Mouse (Mus musculus): Measurements from ENCODE around the gene Gm45799. TPM values are rescaled to one million over a fixed set of nuclear protein-coding genes. Genes with fewer than 3 reads are reported as not detected.

Gene Gm45799
- total and polyA plus RNA-seq, 3 experiments: 67.2 to 109 TPM; not detected in 1

- no peak for TF ChIP-seq POLR2AphosphoS5 (IDR thresholded peaks at IDR 0.05; ENCODE audit: borderline replicate concordance, low read depth, low read length)
- no peak for TF ChIP-seq MYB (IDR thresholded peaks at IDR 0.05; ENCODE audit: low read depth, low read length)
- peak; percentile 33; the same call in 1 of the 2 replicates for TF ChIP-seq CHD2 (IDR thresholded peaks at IDR 0.05; ENCODE audit: low read length)
- TF ChIP-seq BHLHE40 (IDR thresholded peaks at IDR 0.05; ENCODE audit: borderline replicate concordance, low read depth, low read length): no peak
These were observed at the start of gene Gm45799, which contains the start of gene Arfip2 (continued) for GRCm38 (mm10) chr7:105640233-105640893.

DNA sequence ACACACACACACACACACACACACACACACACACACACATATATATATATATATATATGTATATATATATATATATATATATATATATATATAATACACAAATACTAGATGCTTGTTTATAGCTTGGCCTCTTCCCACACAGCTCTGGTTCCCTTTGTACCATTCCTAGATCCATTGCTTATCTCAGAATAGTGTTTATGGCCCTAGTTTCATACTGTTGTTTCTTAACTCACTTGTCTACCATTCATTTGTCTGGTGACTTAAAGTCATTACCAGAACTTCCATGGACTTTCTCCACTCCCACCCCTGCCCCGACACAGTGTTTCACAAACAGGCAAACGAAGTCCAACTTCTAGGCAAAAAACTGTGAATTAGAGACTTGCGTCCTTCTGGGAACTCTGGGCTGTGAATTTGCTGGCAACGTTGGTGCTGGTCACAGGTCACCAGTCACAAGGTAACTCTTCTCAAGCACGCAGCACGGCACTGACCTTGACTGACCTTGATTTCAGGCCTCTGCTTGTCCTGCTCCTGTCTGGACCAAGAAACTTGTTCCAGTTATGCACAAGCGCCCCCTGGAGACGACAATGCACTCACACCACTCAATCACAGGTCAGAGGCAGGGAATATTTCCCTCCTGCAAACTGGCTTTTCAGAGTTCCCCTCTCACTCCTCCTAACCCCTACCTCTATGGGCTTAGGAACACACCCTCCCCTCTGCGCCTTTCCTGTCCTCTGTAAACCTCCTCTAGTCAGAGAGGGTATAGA lies 37.3 kb upstream of the Gm45799 start:
- Histone ChIP-seq H3K4me3 (ENCODE audit: control insufficient read depth in 1 of 2, insufficient read depth in 1 of 2, low read depth in 2 of 2, low read length in 2 of 2) (no peak overlapping the region), H3K27ac (ENCODE audit: control insufficient read depth, low read depth, low read length) (no peak overlapping the region), H3K27me3 (ENCODE audit: control insufficient read depth in 1 of 2, insufficient read depth in 2 of 2, low read length in 2 of 2) (peaks cover 0 to 1% of the 10 kb centered on the region in 2 experiments; a peak in 2 of 4 replicates), H3K9me3 (replicated peaks; ENCODE audit: insufficient read depth, low read length) (no peaks in the 10 kb centered on the region), H3K36me3 (ENCODE audit: control insufficient read depth in 1 of 2, insufficient read depth in 2 of 2, low read length in 2 of 2) (no peaks in the 10 kb centered on the region; a peak in 1 of 4 replicates), H3K9ac (ENCODE audit: control insufficient read depth, low read depth, low read length, poor library complexity, severe bottlenecking) (no peak overlapping the region), H3K79me2 (ENCODE audit: control insufficient read depth, insufficient read depth, low read length, poor library complexity) (no peaks in the 10 kb centered on the region), H3K4me1 (ENCODE audit: control insufficient read depth in 1 of 2, insufficient read depth in 2 of 2, low read length in 2 of 2) (peaks cover 0 to 3% of the 10 kb centered on the region in 2 experiments; a peak in 2 of 4 replicates)
- DNase-seq (ENCODE audit: low read depth, low spot score): peak; percentile 49
- TF ChIP-seq MYC (IDR thresholded peaks at IDR 0.05; ENCODE audit: low read depth, low read length) (no peak), GABPA (IDR thresholded peaks at IDR 0.05; ENCODE audit: low read depth, low read length) (no peak), TCF12 (IDR thresholded peaks at IDR 0.05; ENCODE audit: low read depth, low read length) (no peak), TAL1 (IDR thresholded peaks at IDR 0.05; ENCODE audit: low read length) (no peak), MEF2A (IDR thresholded peaks at IDR 0.05; ENCODE audit: extremely low read depth, insufficient replicate concordance, low read depth, low read length, poor library complexity, severe bottlenecking) (no peak), USF1 (IDR thresholded peaks at IDR 0.05; ENCODE audit: low read depth, low read length) (no peak), ZMIZ1 (IDR thresholded peaks at IDR 0.05; ENCODE audit: low read depth, low read length) (no peak), RCOR1 (IDR thresholded peaks at IDR 0.05; ENCODE audit: low read depth, low read length) (no peak), ELF1 (IDR thresholded peaks at IDR 0.05; ENCODE audit: low read depth, low read length) (no peak), RAD21 (IDR thresholded peaks at IDR 0.05; ENCODE audit: low read depth, low read length) (peak; percentile 50), EP300 (IDR thresholded peaks at IDR 0.05; ENCODE audit: low read depth in 1 of 2, low read length in 2 of 2) (no peak), NRF1 (IDR thresholded peaks at IDR 0.05; ENCODE audit: insufficient read depth, low read depth, low read length, poor library complexity, severe bottlenecking) (no peak), CTCF (IDR thresholded peaks at IDR 0.05 in 2 of 3, conservative IDR thresholded peaks at IDR 0.05 in 1 of 3; ENCODE audit: control insufficient read depth in 1 of 3, insufficient read depth in 1 of 3, low read depth in 2 of 3, low read length in 3 of 3, poor library complexity in 1 of 3, severe bottlenecking in 1 of 3) (peak; percentile 60 to 65 (median 65)), POLR2A (IDR thresholded peaks at IDR 0.05; ENCODE audit: control insufficient read depth in 1 of 2, insufficient read depth in 1 of 2, low read depth in 1 of 2, low read length in 2 of 2, poor library complexity in 1 of 2) (no peak), POLR2AphosphoS5 (IDR thresholded peaks at IDR 0.05; ENCODE audit: borderline replicate concordance, low read depth, low read length) (no peak), ZC3H11A (IDR thresholded peaks at IDR 0.05; ENCODE audit: low read depth, low read length) (peak; percentile 23), MAZ (IDR thresholded peaks at IDR 0.05; ENCODE audit: low read depth, low read length) (no peak), POLR2AphosphoS2 (IDR thresholded peaks at IDR 0.05; ENCODE audit: low read length) (no peak), CHD2 (IDR thresholded peaks at IDR 0.05; ENCODE audit: low read length) (no peak), SIN3A (IDR thresholded peaks at IDR 0.05; ENCODE audit: low read length) (no peak), JUND (IDR thresholded peaks at IDR 0.05; ENCODE audit: low read depth, low read length) (no peak), NELFE (IDR thresholded peaks at IDR 0.05; ENCODE audit: low read depth, low read length) (no peak), BHLHE40 (IDR thresholded peaks at IDR 0.05; ENCODE audit: borderline replicate concordance, low read depth, low read length) (no peak), MYB (IDR thresholded peaks at IDR 0.05; ENCODE audit: low read depth, low read length) (no peak), SMC3 (IDR thresholded peaks at IDR 0.05; ENCODE audit: low read depth, low read length) (peak; percentile 60), USF2 (IDR thresholded peaks at IDR 0.05; ENCODE audit: borderline replicate concordance in 1 of 2, insufficient read depth in 1 of 2, low read depth in 1 of 2, low read length in 2 of 2) (no peak), GATA1 (IDR thresholded peaks at IDR 0.05; ENCODE audit: low read depth, low read length) (no peak), ZKSCAN1 (IDR thresholded peaks at IDR 0.05; ENCODE audit: low read depth, low read length) (no peak), TBP (IDR thresholded peaks at IDR 0.05; ENCODE audit: low read depth, low read length) (no peak), MAX (IDR thresholded peaks at IDR 0.05; ENCODE audit: low read length) (no peak), MXI1 (IDR thresholded peaks at IDR 0.05; ENCODE audit: low read depth, low read length) (no peak), MAFK (IDR thresholded peaks at IDR 0.05; ENCODE audit: borderline replicate concordance, low read depth, low read length) (no peak)
